Mouse (Mus musculus) ES-E14 (cell line): Measurements from ENCODE around the gene Kmt2a.

Experiments used
- CHD2 ChIP-seq: IDR thresholded peaks from 2 replicates; pipeline ENCODE4 v1.6.1; 2014; ENCODE audit warnings: mild to moderate bottlenecking, low read depth, low read length, inconsistent platforms
- HCFC1 ChIP-seq: IDR thresholded peaks from 2 replicates; pipeline ENCODE4 v1.6.1; 2012; ENCODE audit warnings: low read length, inconsistent platforms, borderline replicate concordance; ENCODE audit not compliant: insufficient read depth
- MAFK ChIP-seq: IDR thresholded peaks from 2 replicates; pipeline ENCODE4 v1.6.1; 2014; ENCODE audit warnings: mild to moderate bottlenecking, low read depth, low read length, inconsistent platforms; ENCODE audit not compliant: insufficient read depth
- ZC3H11A ChIP-seq: IDR thresholded peaks from 2 replicates; pipeline ENCODE4 v1.6.1; 2012; ENCODE audit warnings: low read depth, mild to moderate bottlenecking, inconsistent platforms, low read length, borderline replicate concordance

DNA sequence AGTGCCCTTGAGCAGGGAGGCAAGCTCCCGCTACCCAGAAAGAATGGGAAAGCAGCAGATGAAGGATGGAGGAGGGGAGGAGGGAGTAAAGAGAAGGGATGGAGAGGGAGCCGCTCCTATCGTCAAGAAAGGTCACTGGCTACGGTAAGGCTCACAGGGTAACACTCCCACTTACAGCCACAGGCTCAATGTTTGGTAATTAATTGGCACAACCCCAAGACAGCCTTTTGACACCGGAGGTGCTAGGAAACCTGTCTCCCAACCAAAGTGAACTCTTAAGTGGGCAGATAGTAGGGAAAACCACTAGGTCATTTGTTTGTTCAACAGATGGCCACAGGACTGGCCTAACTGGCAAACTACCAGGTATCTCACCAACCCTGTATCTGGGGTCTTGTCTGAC, 74.0 kb downstream of the Kmt2a start:
- TF ChIP-seq ZC3H11A (no peak), CHD2 (no peak), HCFC1 (no peak), MAFK (no peak)
